Mouse (Mus musculus): ENCODE measurements around the gene Ifih1.

Gene Ifih1

GRCm38 (mm10) chr2:62644891-62645290, 1.2 kb downstream of the Ifih1 start:
- in situ Hi-C loops (cut with MboI; ENCODE audit: unreplicated experiment in 2 of 2), result loop anchor here in 1 of 2 experiments (25.0 kb wide), 1 partner anchor 308 kb away; no protein-coding TSS in a partner anchor

DNA sequence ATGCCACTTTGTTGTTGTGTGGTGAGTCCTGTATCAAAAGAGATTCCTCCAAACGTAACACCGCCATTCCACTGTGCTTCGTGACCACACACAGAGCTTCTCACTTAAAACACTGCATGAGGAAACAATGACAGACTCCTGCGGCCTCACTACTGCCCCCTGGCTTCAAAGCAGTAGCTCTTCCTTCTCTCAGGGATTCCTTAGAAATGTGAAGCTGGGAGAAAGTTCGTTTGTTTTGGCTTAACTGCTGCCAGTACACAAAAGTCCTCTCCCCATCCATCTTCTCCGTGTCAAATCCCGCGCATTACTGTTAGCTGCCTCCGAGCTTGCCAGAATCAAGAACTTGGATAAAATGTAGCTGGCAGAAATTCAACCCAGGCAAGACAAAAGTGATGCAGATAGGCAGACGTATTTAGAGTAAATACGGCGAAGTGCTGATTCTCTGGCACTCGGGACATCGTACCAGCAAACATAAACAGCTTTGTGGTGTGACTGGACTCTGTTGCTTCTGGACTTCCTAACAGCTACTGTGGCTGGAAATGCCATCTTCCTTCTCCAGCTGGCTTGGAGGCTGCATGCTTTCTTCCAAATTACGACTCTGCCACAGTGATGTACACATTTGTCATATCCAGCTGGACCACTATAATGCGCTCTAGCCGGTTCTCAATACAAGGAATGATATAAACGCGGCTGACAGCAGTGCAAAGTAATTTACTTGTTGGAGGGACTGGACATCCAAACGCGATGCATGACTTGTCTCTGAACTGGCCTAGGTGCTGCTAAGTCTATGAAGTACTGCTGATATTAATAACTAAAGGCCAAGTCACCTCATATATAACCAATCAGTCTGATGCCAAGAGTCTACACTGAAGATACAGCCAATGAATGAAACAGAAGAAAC, 2.4 kb downstream of the Ifih1 start:
- in situ Hi-C loops (cut with MboI; ENCODE audit: unreplicated experiment in 2 of 2), result loop anchor here in 1 of 2 experiments (25.0 kb wide), 1 partner anchor 306 kb away; no protein-coding TSS in a partner anchor

DNA sequence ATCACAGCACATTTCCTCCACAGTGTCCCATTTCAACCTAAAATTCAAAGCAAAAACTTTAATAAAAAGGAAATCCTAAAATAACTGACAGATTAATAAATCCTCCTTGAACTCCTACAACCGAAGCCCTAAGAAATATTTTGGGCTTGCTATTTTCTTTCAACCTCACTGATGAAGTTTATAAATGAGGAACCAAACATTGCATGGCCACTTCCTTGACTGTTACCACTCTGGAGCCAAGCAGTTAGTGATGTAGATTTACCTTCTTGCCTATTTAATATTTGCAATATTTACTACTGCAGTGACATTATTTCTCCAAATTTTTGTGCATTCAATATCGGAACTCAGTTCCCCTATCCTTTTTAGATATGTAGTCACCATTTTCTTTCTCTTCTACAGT, 6.2 kb downstream of the Ifih1 start:
- in situ Hi-C loops (cut with MboI; ENCODE audit: unreplicated experiment in 2 of 2), result loop anchor here in 1 of 2 experiments (25.0 kb wide), 1 partner anchor 303 kb away; no protein-coding TSS in a partner anchor

- in situ Hi-C loops (cut with MboI; ENCODE audit: unreplicated experiment in 2 of 2), result loop anchor here (5.0 to 25.0 kb wide), 2 partner anchors 293 to 658 kb away; no protein-coding TSS in a partner anchor
Measured at GRCm38 (mm10) chr2:62630446-62630845, 15.6 kb downstream of the Ifih1 start.

- in situ Hi-C loops (cut with MboI; ENCODE audit: unreplicated experiment in 2 of 2), result loop anchor here (10.0 to 25.0 kb wide), 5 partner anchors 164 to 1134 kb away; no protein-coding TSS in a partner anchor
Measured at GRCm38 (mm10) chr2:62628356-62628755, 17.7 kb downstream of the Ifih1 start.

DNA sequence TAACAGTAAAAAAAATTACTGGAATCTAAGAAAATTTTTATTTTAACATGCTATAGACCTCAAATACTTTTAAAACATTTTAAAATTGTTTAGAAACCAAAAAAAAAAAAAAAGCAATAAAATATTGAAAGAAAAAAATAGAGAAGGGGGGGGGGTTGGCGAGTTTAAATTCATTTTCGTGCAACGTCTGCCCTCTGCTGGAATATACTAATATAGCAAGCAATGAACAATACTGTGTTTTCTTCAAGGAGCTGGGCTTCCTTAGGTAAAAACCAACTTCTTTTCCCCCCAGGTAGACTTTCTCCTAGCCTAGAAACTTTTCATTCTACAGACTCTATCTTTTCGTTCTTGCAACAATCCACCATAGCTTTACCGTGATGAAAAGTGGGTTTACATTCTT, 18.3 kb downstream of the Ifih1 start:
- in situ Hi-C loops (cut with MboI; ENCODE audit: unreplicated experiment in 2 of 2), result loop anchor here (10.0 to 25.0 kb wide), 5 partner anchors 163 to 1133 kb away; no protein-coding TSS in a partner anchor

- in situ Hi-C loops (cut with MboI; ENCODE audit: unreplicated experiment in 2 of 2), result loop anchor here (10.0 to 25.0 kb wide), 5 partner anchors 158 to 1128 kb away; no protein-coding TSS in a partner anchor
Measured at GRCm38 (mm10) chr2:62623024-62623441, 23.0 kb downstream of the Ifih1 start.

- in situ Hi-C loops (cut with MboI; ENCODE audit: unreplicated experiment in 2 of 2), result loop anchor here (10.0 to 25.0 kb wide), 5 partner anchors 155 to 1125 kb away; no protein-coding TSS in a partner anchor
Measured at GRCm38 (mm10) chr2:62619679-62620078, 26.4 kb downstream of the Ifih1 start.

- in situ Hi-C loops (cut with MboI; ENCODE audit: unreplicated experiment in 2 of 2), result loop anchor here in 1 of 2 experiments (25.0 kb wide), 1 partner anchor 307 kb away; no protein-coding TSS in a partner anchor
Measured at GRCm38 (mm10) chr2:62618934-62619341, 27.1 kb downstream of the Ifih1 start.

GRCm38 (mm10) chr2:62613133-62613532, 32.9 kb downstream of the Ifih1 start:
- in situ Hi-C loops (cut with MboI; ENCODE audit: unreplicated experiment in 2 of 2), result loop anchor here in 1 of 2 experiments (25.0 kb wide), 1 partner anchor 301 kb away; no protein-coding TSS in a partner anchor

GRCm38 (mm10) chr2:62606205-62606604, 39.9 kb downstream of the Ifih1 start:
- in situ Hi-C loops (cut with MboI; ENCODE audit: unreplicated experiment in 2 of 2), result loop anchor here in 1 of 2 experiments (25.0 kb wide), 1 partner anchor 294 kb away; no protein-coding TSS in a partner anchor

GRCm38 (mm10) chr2:62603530-62603929, 42.5 kb downstream of the Ifih1 start:
- in situ Hi-C loops (cut with MboI; ENCODE audit: unreplicated experiment in 2 of 2), result loop anchor here in 1 of 2 experiments (25.0 kb wide), 1 partner anchor 291 kb away; no protein-coding TSS in a partner anchor

DNA sequence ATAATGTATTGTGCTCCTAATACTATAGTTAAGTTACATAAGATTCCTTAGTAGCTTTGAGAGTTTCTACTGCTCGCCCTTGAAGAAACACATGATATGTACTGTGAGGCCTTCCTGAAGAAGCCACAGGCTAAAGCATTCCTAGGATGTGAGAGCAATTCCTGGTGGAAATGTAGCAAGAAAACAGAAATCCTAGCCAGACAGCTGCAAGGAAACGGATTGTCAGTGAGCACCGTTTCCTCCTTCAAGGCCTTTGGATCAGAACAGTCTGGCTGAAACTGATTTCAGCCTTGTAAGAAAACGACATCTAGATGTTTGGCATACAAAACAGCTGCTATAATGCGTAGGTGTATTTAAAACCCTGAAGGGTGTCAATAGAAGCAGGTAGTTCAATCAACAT, 49.5 kb downstream of the Ifih1 start:
- in situ Hi-C loops (cut with MboI; ENCODE audit: unreplicated experiment in 2 of 2), result no loop called here

DNA sequence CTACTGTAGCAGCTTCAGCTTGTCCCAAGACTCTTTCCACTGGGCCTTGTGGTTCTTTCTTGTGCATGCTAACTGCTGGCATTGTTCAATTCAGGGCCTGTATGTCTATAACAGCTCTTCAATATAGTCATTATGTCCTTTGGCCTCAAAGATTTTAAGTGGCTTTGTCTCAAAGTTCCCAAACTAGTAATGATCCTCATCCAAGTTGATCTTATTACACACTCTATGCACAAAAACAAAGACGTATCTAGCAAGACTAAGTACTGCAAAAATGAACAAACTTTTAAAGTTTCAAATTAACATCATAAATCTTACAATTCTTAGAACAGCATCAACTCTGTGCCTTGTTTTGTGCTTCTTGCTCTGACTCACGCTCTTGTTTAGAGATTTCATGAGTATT, 51.6 kb downstream of the Ifih1 start:
- in situ Hi-C loops (cut with MboI; ENCODE audit: unreplicated experiment in 2 of 2), result no loop called here

- in situ Hi-C loops (cut with MboI; ENCODE audit: unreplicated experiment in 2 of 2), result no loop called here
Measured at GRCm38 (mm10) chr2:62591555-62591954, 54.5 kb downstream of the Ifih1 start.

- in situ Hi-C loops (cut with MboI; ENCODE audit: unreplicated experiment in 2 of 2), result no loop called here
Measured at GRCm38 (mm10) chr2:62589333-62589732, 56.7 kb downstream of the Ifih1 start.

DNA sequence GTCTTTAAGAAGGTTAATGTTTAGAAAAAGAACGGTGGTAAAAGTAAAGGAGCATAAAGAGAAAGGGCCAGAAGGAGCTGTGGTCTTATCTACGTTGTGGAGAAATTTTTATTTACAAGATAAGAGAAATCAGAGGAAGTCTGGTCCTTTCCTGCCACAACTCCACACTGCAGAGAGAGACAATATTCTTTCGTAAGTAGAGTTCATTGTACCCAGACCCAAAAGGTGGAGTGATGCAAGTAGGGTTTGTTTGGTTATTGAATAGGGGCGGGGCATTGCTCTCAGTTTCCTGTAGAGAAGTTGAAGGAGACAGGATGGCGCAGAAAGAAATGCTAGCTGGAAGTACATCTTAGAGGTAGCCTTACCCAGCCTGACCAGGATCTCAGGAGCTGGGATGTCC, 60.3 kb downstream of the Ifih1 start:
- in situ Hi-C loops (cut with MboI; ENCODE audit: unreplicated experiment in 2 of 2), result no loop called here

GRCm38 (mm10) chr2:62574962-62575361, 71.1 kb downstream of the Ifih1 start:
- in situ Hi-C loops (cut with MboI; ENCODE audit: unreplicated experiment in 2 of 2), result no loop called here

DNA sequence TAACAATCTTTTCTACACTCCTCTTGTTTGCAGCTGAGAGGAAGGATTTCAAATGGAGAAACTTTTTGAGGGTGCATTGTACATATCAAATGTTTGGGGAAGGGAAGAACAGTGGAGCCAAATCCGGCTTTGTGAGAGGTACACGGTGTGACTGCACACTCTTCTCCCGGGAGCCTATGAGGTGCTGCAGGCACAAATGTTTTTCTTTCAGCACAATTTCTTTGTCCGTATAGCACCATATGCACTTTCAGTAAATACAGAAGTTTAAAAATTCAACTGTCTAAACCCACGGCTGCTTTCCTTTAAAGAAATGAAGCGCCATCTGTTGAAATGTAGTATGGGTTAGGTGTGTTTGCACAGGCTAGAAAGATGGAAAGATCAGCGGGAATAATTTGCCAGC, 71.8 kb downstream of the Ifih1 start:
- in situ Hi-C loops (cut with MboI; ENCODE audit: unreplicated experiment in 2 of 2), result no loop called here

- in situ Hi-C loops (cut with MboI; ENCODE audit: unreplicated experiment in 2 of 2), result no loop called here
Measured at GRCm38 (mm10) chr2:62573753-62574159, 72.3 kb downstream of the Ifih1 start, which contains the start of gene Fap. Gene Fap (minus strand): TSS chr2:62574075.

GRCm38 (mm10) chr2:62573099-62573752, 72.8 kb downstream of the Ifih1 start:
- in situ Hi-C loops (cut with MboI; ENCODE audit: unreplicated experiment in 2 of 2), result no loop called here
